Mouse (Mus musculus) retina, embryonic 14.5 days (tissue): ENCODE measurements around the gene Gnmt.
"Not testable (repeated sequence)": the region's sequence is repeated elsewhere in the genome, so short reads cannot be mapped to it uniquely, and the experiment has no call there.

Experiments
- DNase-seq: peaks from one replicate; pipeline ENCODE4 v3.0.0-alpha.2; 2015; ENCODE audit warnings: low spot score

Gnmt gene

DNA sequence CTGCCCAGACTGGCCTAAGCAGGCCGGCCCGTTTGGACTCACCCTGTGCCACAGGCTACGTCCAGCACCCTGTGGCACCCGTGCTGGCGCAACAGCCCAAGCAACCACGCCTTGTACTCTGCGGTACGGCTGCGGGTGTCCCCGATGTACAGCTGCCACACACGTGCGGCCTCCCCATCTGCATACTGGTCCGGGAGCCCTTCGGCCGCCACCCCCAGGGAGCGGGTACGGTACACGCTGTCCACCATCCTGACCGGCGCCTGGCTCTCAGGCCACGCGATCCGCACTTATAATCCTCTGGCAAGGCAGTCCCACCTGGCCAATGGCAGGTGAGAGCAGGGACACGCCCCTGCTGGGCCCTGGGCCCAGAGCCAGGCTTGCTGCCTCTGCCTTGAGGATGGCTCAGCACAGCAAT is at the start of gene Gnmt:
TSS of gene Gnmt (minus strand) at position 265 of the 415 bp plus-strand sequence.
- no peak for DNase-seq

DNA sequence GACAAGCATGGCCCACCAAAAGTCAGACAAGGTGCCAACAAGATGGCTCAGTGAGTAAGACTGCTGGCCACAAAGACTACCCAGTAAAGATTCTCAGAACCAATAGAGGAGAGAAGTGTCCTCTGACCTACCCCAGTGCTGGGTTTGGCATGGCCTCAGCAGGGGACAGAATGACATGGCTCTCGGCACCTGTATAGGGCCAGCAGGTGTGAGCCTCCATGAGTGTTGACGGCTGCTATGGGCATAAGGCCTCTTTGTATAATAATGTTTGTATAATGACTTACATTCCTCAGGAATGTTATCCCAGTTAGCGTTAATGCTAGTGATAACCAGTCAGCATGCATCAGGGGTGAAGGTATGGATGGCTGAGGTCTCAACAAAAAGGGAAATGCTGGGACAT is 47.1 kb upstream of the Gnmt start:
- no peak for DNase-seq

DNA sequence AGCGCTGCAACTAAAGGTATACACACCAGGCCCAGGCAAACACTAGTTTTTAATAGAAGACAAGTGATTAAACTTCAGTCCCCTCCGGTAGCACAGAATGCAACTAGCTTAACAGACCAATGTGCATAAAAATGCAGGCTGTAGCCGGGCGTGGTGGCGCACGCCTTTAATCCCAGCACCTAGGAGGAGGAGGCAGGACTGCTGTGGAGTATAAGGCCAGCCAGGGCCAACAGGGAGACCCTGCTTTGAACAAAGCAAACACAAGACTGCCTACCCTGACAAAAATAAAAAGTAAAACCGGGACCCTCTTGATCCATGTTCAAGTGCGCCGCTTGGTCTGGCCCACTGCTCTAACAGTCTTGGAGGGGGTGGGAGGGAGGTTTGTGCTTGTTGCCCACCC is 46.1 kb upstream of the Gnmt start:
- DNase-seq, result no peak

DNA sequence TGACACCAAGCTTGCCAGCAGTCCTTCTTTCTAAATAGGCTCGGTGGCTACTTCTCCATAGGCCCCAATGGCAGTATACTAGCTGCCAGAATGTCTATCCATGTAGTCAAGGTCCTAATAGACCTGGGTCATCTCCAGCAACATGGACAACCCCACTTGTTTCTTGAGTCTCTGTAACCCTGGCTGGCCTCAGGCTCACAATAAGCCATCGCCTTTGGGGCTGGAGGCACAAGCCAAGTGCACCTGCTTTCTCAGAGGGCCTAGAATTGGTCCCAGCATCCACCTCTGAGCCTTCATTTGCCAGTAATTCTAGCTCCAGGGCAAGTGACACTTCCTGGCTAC is 45.1 kb upstream of the Gnmt start:
- no peak for DNase-seq

DNA sequence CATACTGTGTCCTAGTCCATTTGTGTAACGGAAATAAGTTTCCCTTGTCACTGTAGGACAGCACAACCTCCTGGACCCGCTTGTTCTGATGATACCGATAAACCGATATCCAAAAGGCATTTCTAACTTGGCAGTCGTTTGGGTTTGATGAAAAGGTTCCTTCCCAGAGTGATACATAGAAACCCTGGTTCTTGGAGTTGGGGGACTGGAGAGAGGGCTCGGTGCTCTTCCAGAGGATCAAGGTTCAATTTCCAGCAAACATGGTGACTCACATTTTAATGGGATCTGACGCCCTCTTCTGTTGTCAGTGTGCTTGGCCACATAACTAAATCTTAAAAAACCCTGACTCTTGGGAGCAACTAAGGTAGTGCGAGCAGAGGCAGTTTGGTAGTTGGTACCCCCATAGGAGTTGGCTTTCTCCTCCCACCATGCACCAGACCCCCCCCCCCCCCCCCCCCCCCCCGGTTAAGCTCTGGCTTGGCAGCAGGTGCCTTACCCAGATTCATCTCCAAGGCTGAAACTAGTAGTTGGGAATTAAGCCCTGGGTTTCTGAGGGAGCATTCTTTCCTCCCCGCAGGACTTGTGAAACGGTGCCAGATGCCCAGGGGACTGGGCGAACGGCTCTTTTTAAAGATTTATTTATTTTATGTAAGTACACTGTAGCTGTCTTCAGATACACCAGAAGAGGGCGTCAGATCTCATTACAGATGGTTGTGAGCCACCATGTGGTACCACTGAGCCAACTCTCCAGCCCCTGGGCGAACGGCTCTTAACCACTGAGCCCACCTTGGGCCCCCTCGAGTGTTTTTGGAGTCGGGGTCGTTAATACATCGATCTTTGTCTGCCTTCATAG is 44.5 kb upstream of the Gnmt start:
- DNase-seq, result peak; percentile 34

DNA sequence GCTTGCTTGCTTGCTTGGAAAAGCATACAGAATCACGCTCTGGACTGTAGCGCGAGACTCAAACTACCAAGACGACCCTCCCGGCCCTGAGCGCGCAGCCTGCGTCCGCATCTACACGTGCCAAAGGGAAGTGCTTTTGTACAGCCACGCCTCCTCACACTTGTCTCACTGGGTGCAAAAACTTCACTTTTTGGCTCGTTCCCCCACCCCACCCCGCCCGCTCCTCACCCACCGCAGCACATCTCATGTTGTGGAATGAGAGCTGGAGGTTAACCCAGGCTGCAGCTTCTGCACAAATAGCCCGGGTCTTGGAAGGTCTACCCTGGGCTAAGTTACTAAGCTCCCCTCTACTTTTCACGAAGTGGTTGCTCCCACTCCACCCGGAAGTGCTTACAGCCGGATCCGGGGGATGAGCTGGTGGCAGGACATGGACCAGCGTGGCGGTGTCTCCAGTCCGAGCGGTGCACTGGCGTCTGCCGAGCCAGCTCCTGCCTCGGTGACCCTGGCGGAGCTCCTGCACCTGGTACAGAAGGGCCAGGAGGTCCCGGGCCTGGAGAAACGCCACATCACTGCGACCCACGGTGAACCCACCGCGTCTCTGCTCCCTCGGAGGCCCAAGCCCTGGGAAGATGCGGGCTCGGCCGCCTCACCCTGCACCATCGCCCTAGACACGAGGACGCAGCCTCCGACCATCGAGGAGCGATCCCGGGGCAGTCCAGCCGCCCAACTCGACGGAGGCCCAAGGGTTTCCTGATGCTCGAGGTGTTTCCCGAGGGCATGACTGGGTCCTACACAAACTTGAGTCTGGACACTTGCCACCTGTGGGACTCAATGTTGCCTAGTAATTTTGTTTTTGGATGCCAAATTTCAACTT is 43.7 kb upstream of the Gnmt start, which contains the start of gene 2310039H08Rik:
TSS of gene 2310039H08Rik (plus strand) at position 232 of the 874 bp plus-strand sequence.
- peak; percentile 90 for DNase-seq

DNA sequence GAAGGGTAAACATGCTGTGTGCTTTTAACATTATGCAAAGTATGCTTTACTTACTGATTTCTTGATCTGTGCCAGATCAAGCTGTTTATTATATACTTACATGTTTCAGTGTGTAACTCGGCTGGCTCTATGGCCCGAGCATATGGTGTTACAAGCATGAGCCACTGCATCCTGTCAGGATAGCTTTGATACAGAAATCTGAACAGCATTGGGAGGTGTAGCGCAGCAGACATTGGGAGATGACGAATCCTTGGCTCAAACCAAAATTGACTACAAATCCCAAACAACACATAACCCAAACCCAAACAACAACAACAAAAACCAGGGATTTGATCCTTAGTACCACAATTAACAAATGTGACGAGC is 43.1 kb upstream of the Gnmt start:
- no peak for DNase-seq

DNA sequence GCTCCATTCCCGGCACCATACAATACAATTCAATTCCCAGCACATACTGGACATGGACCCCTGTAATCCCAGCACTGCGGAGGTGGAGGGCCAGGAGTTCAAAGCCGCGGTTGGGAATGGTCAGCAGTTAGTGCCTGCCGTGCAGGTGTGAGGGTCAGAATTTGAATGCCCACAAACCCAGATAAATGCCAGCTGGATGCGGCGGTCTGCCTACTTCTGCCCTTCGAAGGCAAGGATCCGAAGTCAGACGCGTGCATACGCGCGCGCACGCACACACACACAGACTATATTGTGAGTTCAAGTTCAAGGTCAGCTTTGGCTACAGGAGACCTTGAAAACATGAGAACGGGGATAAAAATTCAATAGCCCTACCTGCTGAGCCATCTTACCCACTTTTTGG is 42.6 kb upstream of the Gnmt start:
- no peak for DNase-seq

DNA sequence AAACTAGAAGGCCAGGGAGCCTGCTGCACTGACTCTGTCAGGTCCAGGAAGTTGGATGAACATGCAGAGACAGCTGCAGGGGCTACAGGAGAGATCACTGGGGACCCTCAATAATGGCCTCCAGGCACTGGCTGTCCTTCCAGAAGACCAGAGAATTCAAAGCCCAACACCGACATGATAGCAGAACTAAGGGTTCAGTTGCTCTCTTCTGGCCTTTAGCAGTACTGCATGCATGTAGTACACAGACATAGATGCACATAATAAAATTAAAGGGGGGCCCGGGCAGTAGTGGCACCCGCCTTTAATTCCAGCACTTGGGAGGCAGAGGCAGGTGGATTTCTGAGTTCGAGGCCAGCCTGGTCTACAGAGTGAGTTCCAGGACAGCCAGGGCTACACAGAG is 42.1 kb upstream of the Gnmt start:
- peak; percentile 26 for DNase-seq

DNA sequence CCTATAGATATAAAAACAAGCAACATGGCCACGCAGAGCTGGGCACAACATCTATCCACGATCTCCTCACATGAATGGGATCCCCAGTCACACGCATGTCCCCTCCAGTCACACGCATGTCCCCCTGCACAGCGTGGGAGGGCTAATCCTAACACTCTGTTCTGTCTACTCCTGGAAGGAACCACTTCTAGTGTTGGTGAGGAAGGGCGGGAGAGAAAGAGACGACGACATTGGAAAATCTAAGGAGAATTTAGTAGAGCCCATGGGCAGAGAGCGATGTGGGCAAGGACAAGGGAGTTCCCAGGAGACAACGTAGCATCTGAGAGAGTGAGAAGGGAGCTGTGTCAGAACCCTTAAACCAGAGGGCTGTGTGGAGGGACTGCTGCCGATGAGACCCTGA is 41.6 kb upstream of the Gnmt start:
- no peak for DNase-seq

DNA sequence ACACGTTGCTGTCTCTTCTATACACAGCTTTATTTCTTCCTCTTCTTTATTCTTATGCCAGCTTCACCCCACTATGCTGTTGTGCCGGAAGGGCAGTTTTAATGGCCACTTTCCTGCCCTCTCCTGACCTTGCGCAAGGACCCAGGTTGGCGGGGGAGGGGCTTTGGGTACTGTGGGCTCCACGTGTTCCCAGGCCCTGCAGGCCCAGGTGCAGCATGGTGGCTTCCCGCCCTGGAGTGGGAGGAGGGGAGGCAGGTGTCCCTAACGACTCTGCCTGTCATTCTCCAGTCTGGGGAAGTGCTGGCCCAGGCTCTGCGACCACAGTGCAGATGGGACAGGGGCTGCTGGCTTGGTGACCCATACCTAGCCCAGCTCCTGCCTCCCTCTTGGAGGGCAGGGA is 38.9 kb upstream of the Gnmt start:
- DNase-seq, result no peak

DNA sequence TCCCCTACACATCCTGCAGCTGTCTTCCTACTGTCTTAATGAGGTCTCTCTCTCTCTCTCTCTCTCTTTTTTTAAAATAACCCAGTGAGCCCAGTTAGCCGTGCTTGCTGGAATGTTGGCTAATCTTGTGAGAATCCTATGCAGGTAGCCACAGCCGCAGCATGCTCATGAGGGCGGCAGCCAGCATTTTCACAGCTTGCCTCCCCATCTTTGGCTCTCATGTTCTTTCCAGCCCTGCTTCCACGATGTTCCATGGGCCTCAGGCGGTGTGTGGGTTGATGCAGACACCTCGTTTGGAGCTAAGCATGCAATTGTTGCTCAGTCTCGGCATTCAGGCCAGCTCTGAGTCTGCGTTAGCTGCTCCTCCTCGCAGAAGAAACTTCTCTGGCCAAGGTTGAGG is 35.9 kb upstream of the Gnmt start:
- DNase-seq, result not testable (repeated sequence)

DNA sequence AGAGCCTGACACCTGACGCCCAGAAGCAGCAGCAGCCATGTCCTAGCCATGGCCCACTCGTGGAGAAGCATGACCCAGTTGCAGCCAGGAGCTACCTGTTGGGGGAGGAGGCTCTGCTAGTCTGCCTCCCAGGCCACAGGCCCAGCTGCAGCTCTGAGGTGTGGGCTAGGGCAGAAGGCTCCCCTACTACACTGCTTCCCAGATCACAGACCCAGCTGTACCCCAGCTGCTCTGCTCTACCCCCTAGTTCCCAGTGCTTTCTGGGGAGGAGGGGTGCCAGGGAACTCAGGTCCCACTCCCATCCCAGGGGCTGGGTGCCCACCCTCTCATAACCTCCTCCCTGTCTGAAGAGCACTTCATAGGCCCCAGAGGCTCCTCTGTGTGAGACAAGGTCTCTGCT is 34.6 kb upstream of the Gnmt start, which contains the start of gene Ptcra:
TSS of gene Ptcra (minus strand) at position 169 of the 400 bp plus-strand sequence.
- DNase-seq, result no peak

DNA sequence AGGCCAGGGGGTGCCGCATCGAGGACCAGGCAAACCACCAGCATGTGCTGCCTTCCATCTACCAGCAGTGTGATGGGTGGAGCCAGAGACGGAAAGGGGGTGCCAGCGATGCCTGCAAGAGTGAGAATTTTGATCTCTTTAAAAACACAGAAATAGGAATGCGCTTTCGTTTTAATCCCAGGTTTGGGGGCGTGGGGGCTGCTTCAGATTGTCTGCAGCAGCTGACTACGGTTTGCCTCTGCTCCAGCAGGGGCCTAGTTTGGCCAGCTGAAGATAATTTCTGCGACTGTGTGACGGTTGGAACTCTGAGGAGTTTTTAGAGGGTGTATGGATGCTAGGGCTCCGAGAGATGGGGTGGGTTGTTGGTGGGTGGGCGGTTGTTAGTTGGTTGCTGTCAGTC is 29.8 kb upstream of the Gnmt start:
- DNase-seq, result no peak

DNA sequence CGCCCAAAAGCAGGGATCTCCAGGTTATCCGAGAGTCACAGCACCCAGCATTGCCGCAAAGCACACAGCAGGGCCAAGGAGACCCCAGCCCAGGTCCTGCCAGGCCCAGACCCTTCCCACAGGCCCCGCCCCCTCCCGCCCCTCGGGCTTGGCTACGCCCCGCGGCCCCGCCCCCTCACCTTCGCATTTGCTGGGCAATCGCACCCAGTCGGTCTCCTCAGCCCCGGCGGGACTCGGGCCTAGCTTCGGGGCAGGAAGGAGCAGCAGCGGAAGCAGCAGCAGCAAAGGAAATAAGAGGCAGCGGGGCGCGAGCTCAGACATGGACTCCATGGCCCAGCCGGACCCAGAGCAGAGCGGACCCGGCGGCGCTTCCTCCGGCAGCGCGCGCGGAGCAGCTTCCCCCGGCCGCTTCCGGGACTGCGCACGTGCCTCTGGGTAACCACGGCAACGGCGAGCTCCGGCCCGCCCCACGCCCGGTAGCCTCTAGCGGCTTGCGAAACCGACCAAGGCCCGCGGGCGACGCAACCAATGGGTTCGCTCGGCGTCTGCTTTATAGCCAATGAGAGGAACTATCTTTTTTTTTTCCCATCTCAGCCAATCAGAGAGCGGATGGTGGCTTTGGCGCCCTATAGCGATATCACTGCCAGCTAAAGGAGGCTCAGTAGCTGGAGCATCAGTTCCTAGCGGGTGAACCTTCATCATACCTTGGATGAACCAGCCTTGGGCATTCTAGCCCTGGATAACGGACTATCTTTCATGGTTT is 23.0 kb upstream of the Gnmt start, which contains the start of gene Cnpy3:
TSS of gene Cnpy3 (minus strand) at position 421 of the 763 bp plus-strand sequence.
- DNase-seq, result peak; percentile 99

DNA sequence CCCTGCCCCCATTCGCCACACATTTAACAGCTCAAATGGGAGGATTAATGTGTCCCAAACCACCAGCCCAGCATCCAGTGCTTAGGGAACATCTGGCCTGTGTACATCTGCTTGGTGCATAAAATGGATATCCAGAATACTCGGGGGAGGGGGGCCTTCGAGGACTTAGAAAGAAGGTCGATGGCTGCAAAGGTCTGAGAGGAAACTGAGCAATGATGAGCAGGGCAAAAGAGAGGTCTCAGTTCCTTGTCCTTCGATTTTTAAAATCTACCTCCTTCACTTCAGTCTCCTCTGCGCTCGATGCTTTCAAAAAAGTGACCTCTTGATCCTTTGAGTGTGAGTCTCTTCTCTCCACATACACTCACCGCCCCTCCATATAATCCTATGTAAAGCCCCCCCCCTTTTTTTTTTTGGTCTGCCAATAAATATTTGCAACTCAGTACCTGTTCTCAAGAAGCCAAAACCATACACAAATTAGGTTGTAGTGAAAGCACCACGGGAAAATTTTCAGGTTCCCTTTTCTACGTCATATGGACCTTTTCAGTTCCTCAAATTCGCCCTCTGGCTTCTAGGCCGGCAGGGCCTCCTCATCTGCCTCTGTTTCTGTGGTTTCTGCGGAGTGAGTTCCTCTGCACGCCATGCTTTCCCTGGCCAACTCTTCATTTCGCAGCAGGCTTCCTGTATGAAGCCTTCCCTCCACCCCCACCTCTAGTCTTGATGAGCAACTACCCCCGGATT is 22.3 kb upstream of the Gnmt start:
- DNase-seq, result no peak

DNA sequence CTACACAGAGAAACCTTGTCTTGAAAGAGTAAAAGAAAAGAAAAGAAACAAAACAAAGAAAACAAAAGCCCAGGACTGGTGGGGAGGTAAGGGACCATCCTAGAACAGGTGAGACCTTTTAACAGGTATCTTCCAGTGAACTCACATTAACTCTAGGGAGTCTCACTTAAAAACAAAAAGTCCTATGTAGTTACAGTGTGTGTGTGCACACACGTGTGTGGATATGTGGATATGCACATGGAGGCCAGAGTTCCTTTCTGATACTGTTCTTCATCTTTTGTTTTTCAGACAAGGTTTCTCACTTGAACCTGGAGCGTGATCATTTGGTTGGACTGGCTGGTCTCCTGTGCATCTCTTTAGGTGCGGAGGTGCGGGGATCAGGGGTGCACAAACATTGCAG is 21.6 kb upstream of the Gnmt start:
- DNase-seq, result no peak

DNA sequence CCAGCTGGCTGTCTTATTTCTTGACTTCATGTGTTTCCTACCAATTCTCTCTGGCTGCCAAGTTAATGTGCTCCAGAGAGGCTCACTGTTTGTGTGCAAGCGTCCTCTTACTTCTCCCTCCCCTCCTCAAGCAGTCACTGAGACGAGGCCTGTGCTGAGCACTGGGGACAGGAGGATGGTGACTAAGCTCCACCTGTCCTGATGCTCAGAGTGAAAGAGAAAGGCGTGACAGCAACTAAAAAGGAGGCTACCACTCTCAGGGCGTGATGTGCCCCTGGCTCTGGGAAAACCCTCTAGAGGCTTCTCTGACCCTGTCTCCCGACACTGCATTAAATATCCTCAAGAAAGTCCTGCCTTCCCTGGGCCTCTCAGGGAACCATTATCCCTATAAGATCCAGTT is 20.3 kb upstream of the Gnmt start:
- no peak for DNase-seq

DNA sequence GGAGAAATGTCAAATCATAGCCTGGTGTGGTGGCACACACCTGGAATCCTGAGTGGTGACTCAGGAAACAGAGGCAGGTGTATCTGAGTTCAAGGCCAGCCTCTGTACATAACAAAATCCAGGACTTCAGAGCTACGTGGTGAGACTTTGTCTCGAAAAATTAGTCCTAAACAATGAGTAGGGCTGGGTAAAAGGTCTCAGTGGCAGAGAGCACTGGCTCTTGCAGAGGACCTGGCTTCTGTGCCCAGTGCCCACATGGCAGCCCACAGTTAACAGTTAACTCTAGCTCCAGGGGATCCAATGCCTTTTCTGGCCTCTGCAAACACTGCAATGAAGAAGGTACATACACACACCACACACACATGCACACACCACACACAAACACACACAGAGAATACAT is 18.8 kb upstream of the Gnmt start:
- no peak for DNase-seq

DNA sequence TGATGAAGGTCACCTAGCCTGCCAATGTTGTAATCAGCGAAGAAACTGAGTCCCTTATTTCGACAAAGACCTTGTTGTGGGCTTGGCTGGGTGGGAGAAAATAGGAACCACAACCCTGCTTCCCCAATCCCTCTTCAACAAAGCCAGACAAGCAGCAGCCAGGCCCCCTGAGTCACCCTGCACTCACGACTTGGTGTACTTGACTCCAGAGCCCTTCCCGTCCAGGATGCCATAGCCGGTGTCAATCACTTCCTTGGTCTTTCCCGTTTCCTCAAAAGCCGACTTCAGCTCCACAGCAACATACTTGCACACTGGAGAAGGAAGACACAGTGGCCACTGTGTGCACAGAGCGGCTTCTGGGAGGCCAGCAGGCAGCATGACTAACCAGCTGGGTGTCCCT is 18.3 kb upstream of the Gnmt start:
- DNase-seq, result no peak

DNA sequence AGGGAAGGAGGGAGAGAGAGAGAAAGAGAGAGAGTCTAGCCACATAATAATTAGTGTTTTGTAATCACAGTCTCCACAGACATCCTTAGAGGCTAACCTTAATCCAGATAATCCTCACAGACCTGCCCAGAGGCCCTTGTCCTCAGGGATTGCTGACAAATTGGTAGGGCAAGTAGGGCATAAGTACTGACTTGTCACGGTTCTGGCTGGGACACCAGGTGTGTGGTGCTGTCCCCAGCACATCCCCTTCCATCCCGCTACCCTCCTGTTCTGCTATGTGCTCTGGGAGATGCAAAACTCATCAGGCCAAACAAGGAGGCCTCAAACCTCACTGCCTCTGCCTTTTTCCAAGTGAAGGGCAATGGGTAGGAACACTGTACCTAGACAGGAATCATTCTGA is 16.5 kb upstream of the Gnmt start:
- DNase-seq, result no peak

DNA sequence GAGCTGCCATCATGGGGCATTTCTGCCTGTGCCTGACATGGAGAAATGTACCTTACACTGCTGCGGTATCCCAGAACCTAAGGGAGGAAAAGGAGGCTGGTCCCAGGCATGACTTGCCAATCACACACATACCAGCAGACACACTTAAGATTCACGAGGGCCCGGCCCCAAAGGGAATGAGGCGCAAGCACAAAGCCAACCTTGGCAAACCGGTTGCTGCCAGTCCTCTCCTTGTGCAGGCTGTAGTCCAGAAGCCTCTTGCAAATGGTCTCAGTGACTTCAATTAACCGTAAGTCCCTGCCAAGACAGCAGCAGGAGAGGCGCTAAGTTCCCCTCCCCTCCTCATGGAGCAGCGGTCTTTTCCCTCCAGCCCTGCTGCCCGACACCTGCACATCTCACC is 14.0 kb upstream of the Gnmt start:
- DNase-seq, result no peak
